Mouse (Mus musculus) ES-Bruce4 (cell line): ENCODE data around the gene Kif1b.

Source experiments
- CTCF ChIP-seq: IDR thresholded peaks from one replicate; pipeline ENCODE4 v1.8.1; 2011; ENCODE audit warnings: low read depth, low read length
- POLR2A ChIP-seq: IDR thresholded peaks from one replicate; pipeline ENCODE4 v1.8.1; 2011; ENCODE audit warnings: low read length; ENCODE audit not compliant: insufficient read depth

DNA sequence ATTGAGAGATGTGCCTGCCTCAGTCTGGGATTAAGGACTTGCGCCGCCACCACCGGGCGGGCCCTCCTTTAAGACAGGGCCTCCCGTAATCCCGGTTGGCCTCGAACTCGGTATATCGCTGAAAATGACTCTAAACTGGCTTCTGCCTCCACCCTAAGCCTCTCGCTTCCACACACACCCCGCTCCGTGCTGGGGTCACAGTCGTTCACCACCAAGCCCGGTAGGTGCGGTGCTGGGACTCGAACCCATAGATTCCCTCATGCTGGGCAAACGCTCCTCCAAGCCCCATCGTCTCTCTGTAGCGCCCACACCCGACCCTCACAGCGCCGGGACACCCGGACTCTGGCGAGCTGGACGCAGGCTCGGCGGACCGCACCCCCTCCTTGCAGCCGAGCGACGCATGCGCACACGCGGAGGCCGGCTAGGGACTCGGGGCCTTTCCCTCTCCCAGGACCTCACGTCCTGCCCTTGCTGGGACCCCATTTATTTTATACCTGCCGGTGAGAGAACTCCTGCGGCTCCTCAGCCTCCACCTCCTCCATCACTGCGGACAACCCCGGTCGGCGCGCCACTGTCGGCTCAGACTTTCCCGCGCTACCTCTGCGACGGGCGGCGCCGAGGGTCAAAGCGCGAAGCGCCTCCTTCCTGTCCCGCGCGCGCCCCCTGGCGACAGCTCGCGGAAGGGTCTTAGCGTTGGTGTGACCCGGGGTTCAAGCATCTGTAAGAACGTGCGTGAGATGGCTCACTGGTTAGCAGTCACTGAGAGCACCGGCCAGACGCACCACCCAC, 170.3 kb downstream of the Kif1b start, which contains the start of gene Cenps:
- TF ChIP-seq CTCF, result peak; percentile 79
- no peak for TF ChIP-seq POLR2A
